Mouse (Mus musculus) bone marrow macrophage, adult 2 months (primary cell): Measurements from ENCODE around the gene Zbtb4.

Source experiments
- CTCF ChIP-seq: IDR thresholded peaks from 2 replicates; pipeline ENCODE4 v1.5.1; 2012; ENCODE audit warnings: low read depth, mild to moderate bottlenecking, low read length, moderate library complexity
- POLR2A ChIP-seq: IDR thresholded peaks from 2 replicates; pipeline ENCODE4 v1.6.1; 2012; ENCODE audit warnings: mild to moderate bottlenecking, low read depth, low read length, borderline replicate concordance

DNA sequence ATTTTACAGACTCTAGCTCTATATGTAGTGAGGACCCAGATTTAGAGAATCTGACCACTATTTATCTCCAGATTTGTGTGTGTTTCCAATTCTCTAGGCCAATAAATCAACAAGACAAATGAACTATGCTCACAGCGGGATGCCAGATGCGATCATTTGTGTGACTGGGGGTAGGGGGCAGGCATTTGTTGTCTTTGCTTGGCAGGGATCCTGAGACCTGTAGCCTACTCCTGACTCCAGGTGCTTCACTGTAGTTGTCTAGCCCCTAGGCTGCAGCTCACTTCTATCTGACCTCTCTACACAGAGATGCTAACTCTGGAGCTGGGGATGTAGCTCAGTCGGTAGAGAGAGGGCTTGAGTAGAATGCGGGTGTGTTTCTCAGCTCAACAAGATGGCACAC lies 16.1 kb downstream of the Zbtb4 start:
- TF ChIP-seq CTCF (no peak), POLR2A (no peak)
